Comparison of ENCODE assay signal across 12 mouse cellular contexts in genomic region chrX:7741103-7741502, GRCm38 (mm10). TPM values are rescaled to one million over a fixed set of nuclear protein-coding genes. Genes with fewer than 3 reads are reported as not detected.
DNase-seq lines count a peak whose midpoint lies in the region; ATAC-seq and TF ChIP-seq lines count a peak whose summit lies in the region.
"Had no signal": no experiment of that assay in that cellular context is flagged by ENCODE, and none has a peak within 500 bp of the region (broad histone marks: within the 10 kb centered on the region; RNA-seq: fewer than 3 reads in every experiment).

No protein-coding gene starts in this region.

- TF ChIP-seq POLR2A in cerebellum, adult 2 months (IDR thresholded peaks at IDR 0.05; ENCODE audit: borderline replicate concordance, insufficient read depth, low read length): peak; percentile 54; the same call in 1 of the 2 replicates

- H3K9me3 ChIP-seq in liver, embryonic 12.5 days (replicated peaks): no peaks in the 10 kb centered on the region

- 18% methylated on average over 5 of the region's 5 CpGs for WGBS in cerebellum, adult 2 months
- WGBS in liver, embryonic 12.5 days (ENCODE audit: insufficient replicate concordance): 38% methylated on average over 5 of the region's 5 CpGs

- H3K4me2 ChIP-seq in liver, embryonic 12.5 days: peak overlapping the region; percentile 35

- no peaks in the 10 kb centered on the region for H3K27me3 ChIP-seq in cerebellum, adult 2 months (ENCODE audit: control insufficient read depth, insufficient read depth, low read length)
- H3K27me3 ChIP-seq in liver, embryonic 12.5 days (replicated peaks): no peaks in the 10 kb centered on the region

- TF ChIP-seq CTCF in cerebellum, adult 2 months (IDR thresholded peaks at IDR 0.05; ENCODE audit: borderline replicate concordance, insufficient read depth, low read depth, low read length): no peak

- H3K4me3 ChIP-seq in cerebellum, adult 2 months (replicated peaks; ENCODE audit: insufficient read depth, low read depth, low read length): peak overlapping the region; percentile 88
- no peak overlapping the region for H3K4me3 ChIP-seq in liver, embryonic 12.5 days

- peak; percentile 48 for DNase-seq in cerebellum, adult 11 months
- DNase-seq in cerebellum, postnatal 4 days (ENCODE audit: low spot score in 2 of 2): no peak
- DNase-seq in cerebellum, adult 2 months: peak; percentile 66 to 75
- no peak for DNase-seq in testis, postnatal 10 days (ENCODE audit: low spot score)
- no peak for DNase-seq in gastrocnemius, postnatal 36 days
- DNase-seq in adrenal gland, postnatal 25 days: no peak
- DNase-seq: heart, adult 18-20 months; heart, postnatal 14 days; layer of hippocampus, postnatal 36 days had no signal

- peaks cover 7% of the 10 kb centered on the region for H3K4me1 ChIP-seq in cerebellum, adult 2 months (ENCODE audit: control insufficient read depth, insufficient read depth, low read length)
- peaks cover 18% of the 10 kb centered on the region for H3K4me1 ChIP-seq in liver, embryonic 12.5 days

- ATAC-seq in liver, embryonic 12.5 days: 0 out of 2 replicates have a peak, but pooled peaks have one; percentile 38
- ATAC-seq in megakaryocyte-erythroid progenitor cell, adult 5-6 weeks (replicated peaks; ENCODE audit: low FRiP score, low TSS enrichment, poor library complexity, severe bottlenecking): 0 out of 2 replicates have a peak, but pooled peaks have one; percentile 50

- no peak overlapping the region for H3K9ac ChIP-seq in liver, embryonic 12.5 days

- peak overlapping the region; percentile 96 for H3K27ac ChIP-seq in cerebellum, adult 2 months (ENCODE audit: insufficient read depth, low read length)
- H3K27ac ChIP-seq in liver, embryonic 12.5 days: 0 out of 2 replicates have a peak overlapping the region, but pooled peaks have one; percentile 51

- intact Hi-C loops in gastrocnemius, postnatal 36 days (cut with DNase I): loop anchor here (5.0 kb wide), 1 partner anchor 91 kb away; no protein-coding TSS in a partner anchor

- H3K36me3 ChIP-seq in liver, embryonic 12.5 days: no peaks in the 10 kb centered on the region

RNA-seq across cellular contexts. Expression of gene Ccdc120, which starts 9.6 kb away (rescaled TPM):
- polyA plus RNA-seq in cerebellum, adult 2 months (2012; rRNA removed): 68.3 and 82.6 TPM in 2 replicates
- 2.6 and 3.2 TPM in 2 replicates for polyA plus RNA-seq in liver, embryonic 12.5 days (2016; fragmentation: Nextera tagmentation; extraction: Ambion mirVana)
- total RNA-seq in megakaryocyte-erythroid progenitor cell, adult 5-6 weeks (2014; fragmentation: Nextera tagmentation): 0.74 and 2.3 TPM in 2 replicates
- 1.4 and 2.2 TPM in 2 replicates for total RNA-seq in megakaryocyte-erythroid progenitor cell, adult 5-6 weeks (2017)
- total RNA-seq in gastrocnemius, postnatal 36 days (2021): 1 to 10 TPM in 1 of 2 experiments, under 1 TPM in 1; 0.81 to 1.2 TPM
- total RNA-seq in adrenal gland, postnatal 25 days (2021): 4.4 and 6.0 TPM in 2 replicates

RNA-seq across cellular contexts. Expression of gene Praf2, which starts 12.9 kb away (rescaled TPM):
- polyA plus RNA-seq in cerebellum, adult 2 months (2012; rRNA removed): 166 and 179 TPM in 2 replicates
- 13.0 and 13.4 TPM in 2 replicates for polyA plus RNA-seq in liver, embryonic 12.5 days (2016; fragmentation: Nextera tagmentation; extraction: Ambion mirVana)
- total RNA-seq in megakaryocyte-erythroid progenitor cell, adult 5-6 weeks (2014; fragmentation: Nextera tagmentation): 4.9 and 8.1 TPM in 2 replicates
- 1.4 and 6.6 TPM in 2 replicates for total RNA-seq in megakaryocyte-erythroid progenitor cell, adult 5-6 weeks (2017)
- total RNA-seq in gastrocnemius, postnatal 36 days (2021): 1 to 10 TPM; 3.8 to 4.9 TPM
- 8.4 and 11.0 TPM in 2 replicates for total RNA-seq in adrenal gland, postnatal 25 days (2021)

RNA-seq across cellular contexts. Expression of gene Gm45208, which starts 19.1 kb away (rescaled TPM):
- 0.54 TPM in 1 of 2 replicates, not detected in the other for polyA plus RNA-seq in cerebellum, adult 2 months (2012; rRNA removed)
- polyA plus RNA-seq in liver, embryonic 12.5 days (2016; fragmentation: Nextera tagmentation; extraction: Ambion mirVana): not detected in 2 replicates
- not detected in 2 replicates for total RNA-seq in megakaryocyte-erythroid progenitor cell, adult 5-6 weeks (2014; fragmentation: Nextera tagmentation)
- not detected in 2 replicates for total RNA-seq in megakaryocyte-erythroid progenitor cell, adult 5-6 weeks (2017)
- total RNA-seq in gastrocnemius, postnatal 36 days (2021): not detected
- not detected in 2 replicates for total RNA-seq in adrenal gland, postnatal 25 days (2021)
- total RNA-seq: heart, adult 18-20 months; heart, postnatal 14 days had no signal
- polyA plus RNA-seq: midbrain, postnatal 0 days had no signal

RNA-seq across cellular contexts. Expression of gene Tfe3, which starts 21.3 kb away (rescaled TPM):
- polyA plus RNA-seq in cerebellum, adult 2 months (2012; rRNA removed): 24.4 and 24.5 TPM in 2 replicates
- polyA plus RNA-seq in liver, embryonic 12.5 days (2016; fragmentation: Nextera tagmentation; extraction: Ambion mirVana): 14.1 and 15.1 TPM in 2 replicates
- total RNA-seq in megakaryocyte-erythroid progenitor cell, adult 5-6 weeks (2014; fragmentation: Nextera tagmentation): 33.5 and 36.5 TPM in 2 replicates
- 10.4 and 15.0 TPM in 2 replicates for total RNA-seq in megakaryocyte-erythroid progenitor cell, adult 5-6 weeks (2017)
- 1 to 10 TPM; 8.0 to 8.1 TPM for total RNA-seq in gastrocnemius, postnatal 36 days (2021)
- total RNA-seq in adrenal gland, postnatal 25 days (2021): 40.7 and 45.0 TPM in 2 replicates

RNA-seq across cellular contexts. Expression of gene Wdr45, which starts 27.0 kb away (rescaled TPM):
- 81.8 and 82.7 TPM in 2 replicates for polyA plus RNA-seq in cerebellum, adult 2 months (2012; rRNA removed)
- 14.6 and 15.6 TPM in 2 replicates for polyA plus RNA-seq in liver, embryonic 12.5 days (2016; fragmentation: Nextera tagmentation; extraction: Ambion mirVana)
- total RNA-seq in megakaryocyte-erythroid progenitor cell, adult 5-6 weeks (2014; fragmentation: Nextera tagmentation): 20.5 and 36.9 TPM in 2 replicates
- total RNA-seq in megakaryocyte-erythroid progenitor cell, adult 5-6 weeks (2017): 20.2 and 23.8 TPM in 2 replicates
- total RNA-seq in gastrocnemius, postnatal 36 days (2021): 10 to 100 TPM; 27.2 to 32.0 TPM
- total RNA-seq in adrenal gland, postnatal 25 days (2021): 79.0 and 80.8 TPM in 2 replicates

Comparison
In these comparisons a context has a peak if more than half of its experiments do, and no peak if none do; other contexts are left out.
1. DNase-seq: peak in cerebellum, adult 11 months (single experiment) and cerebellum, adult 2 months (2 of 2); none in cerebellum, postnatal 4 days (0 of 2), testis, postnatal 10 days (single experiment), gastrocnemius, postnatal 36 days (0 of 2) and adrenal gland, postnatal 25 days (single experiment).